Mouse (Mus musculus) adrenal gland, adult 8-10 months (tissue): ENCODE data around the gene Rdh12. TPM values are rescaled to one million over a fixed set of nuclear protein-coding genes. Genes with fewer than 3 reads are reported as not detected.
"Not testable (repeated sequence)": the region's sequence is repeated elsewhere in the genome, so short reads cannot be mapped to it uniquely, and the experiment has no call there.

Experiments used
- DNase-seq: peaks from one replicate; pipeline ENCODE4 v3.0.0; 2022
- total RNA-seq, 4 experiments: library from RNA; stranded (reverse); gene quantifications; 2 replicates each; pipeline ENCODE4 v1.2.4; 2022

Gene Rdh12
- total RNA-seq: 1 to 10 TPM in 1 of 4 experiments, under 1 TPM in 3; 0.52 to 1.4 (median 0.65) TPM

GRCm38 (mm10) chr12:79208703-79209464, at the start of gene Rdh12:
Gene Rdh12, plus strand, starts transcription at chr12:79208914.
- DNase-seq: peak; percentile 9

- DNase-seq: no peak
Measured at GRCm38 (mm10) chr12:79162876-79163275, 45.8 kb upstream of the Rdh12 start.

- no peak for DNase-seq
Measured at GRCm38 (mm10) chr12:79169173-79169572, 39.5 kb upstream of the Rdh12 start.

GRCm38 (mm10) chr12:79170421-79170820, 38.3 kb upstream of the Rdh12 start:
- no peak for DNase-seq

GRCm38 (mm10) chr12:79171269-79171995, 37.3 kb upstream of the Rdh12 start:
- no peak for DNase-seq

GRCm38 (mm10) chr12:79172019-79172941, 36.4 kb upstream of the Rdh12 start, which contains the start of gene Vti1b:
Gene Vti1b, minus strand, starts transcription at chr12:79172667.
- DNase-seq: peak; percentile 90

GRCm38 (mm10) chr12:79173721-79174120, 35.0 kb upstream of the Rdh12 start:
- no peak for DNase-seq

- DNase-seq: no peak
Measured at GRCm38 (mm10) chr12:79175998-79176397, 32.7 kb upstream of the Rdh12 start.

- not testable (repeated sequence) for DNase-seq
Measured at GRCm38 (mm10) chr12:79185160-79185559, 23.6 kb upstream of the Rdh12 start.

GRCm38 (mm10) chr12:79190931-79191673, 17.6 kb upstream of the Rdh12 start:
- peak; percentile 56 for DNase-seq

GRCm38 (mm10) chr12:79191701-79192100, 17.0 kb upstream of the Rdh12 start:
- peak; percentile 58 for DNase-seq

GRCm38 (mm10) chr12:79192193-79192592, 16.5 kb upstream of the Rdh12 start, which contains the start of gene Rdh11:
Gene Rdh11, minus strand, starts transcription at chr12:79192293.
- DNase-seq: no peak

- peak; percentile 28 for DNase-seq
Measured at GRCm38 (mm10) chr12:79193441-79193840, 15.3 kb upstream of the Rdh12 start.

GRCm38 (mm10) chr12:79197105-79197504, 11.6 kb upstream of the Rdh12 start:
- no peak for DNase-seq

- no peak for DNase-seq
Measured at GRCm38 (mm10) chr12:79201882-79202281, 6.8 kb upstream of the Rdh12 start.

- DNase-seq: no peak
Measured at GRCm38 (mm10) chr12:79211447-79211846, 2.7 kb downstream of the Rdh12 start.

- DNase-seq: no peak
Measured at GRCm38 (mm10) chr12:79217511-79217910, 8.8 kb downstream of the Rdh12 start.

- DNase-seq: no peak
Measured at GRCm38 (mm10) chr12:79235485-79236080, 26.9 kb downstream of the Rdh12 start.

GRCm38 (mm10) chr12:79241985-79242384, 33.3 kb downstream of the Rdh12 start:
- no peak for DNase-seq

GRCm38 (mm10) chr12:79242921-79243320, 34.2 kb downstream of the Rdh12 start:
- DNase-seq: no peak

GRCm38 (mm10) chr12:79248110-79248509, 39.4 kb downstream of the Rdh12 start:
- DNase-seq: no peak
